Mouse (Mus musculus) embryonic fibroblast, embryonic 13.5 days (primary cell): ENCODE measurements around the gene Tmsb15l.

ENCODE experiments used
- CTCF ChIP-seq: IDR thresholded peaks from 2 replicates; pipeline ENCODE4 v1.5.1; 2011; ENCODE audit warnings: mild to moderate bottlenecking, control low read depth, low read length, moderate library complexity, borderline replicate concordance; ENCODE audit not compliant: insufficient read depth
- POLR2A ChIP-seq: IDR thresholded peaks from 2 replicates; pipeline ENCODE4 v1.6.1; 2011; ENCODE audit warnings: low read depth, mild to moderate bottlenecking, control low read depth, low read length, moderate library complexity

- TF ChIP-seq CTCF = no peak
- no peak for TF ChIP-seq POLR2A
Observed at GRCm38 (mm10) chrX:137019310-137019709, 42.6 kb upstream of the Tmsb15l start.
